In the genomic region with DNA sequence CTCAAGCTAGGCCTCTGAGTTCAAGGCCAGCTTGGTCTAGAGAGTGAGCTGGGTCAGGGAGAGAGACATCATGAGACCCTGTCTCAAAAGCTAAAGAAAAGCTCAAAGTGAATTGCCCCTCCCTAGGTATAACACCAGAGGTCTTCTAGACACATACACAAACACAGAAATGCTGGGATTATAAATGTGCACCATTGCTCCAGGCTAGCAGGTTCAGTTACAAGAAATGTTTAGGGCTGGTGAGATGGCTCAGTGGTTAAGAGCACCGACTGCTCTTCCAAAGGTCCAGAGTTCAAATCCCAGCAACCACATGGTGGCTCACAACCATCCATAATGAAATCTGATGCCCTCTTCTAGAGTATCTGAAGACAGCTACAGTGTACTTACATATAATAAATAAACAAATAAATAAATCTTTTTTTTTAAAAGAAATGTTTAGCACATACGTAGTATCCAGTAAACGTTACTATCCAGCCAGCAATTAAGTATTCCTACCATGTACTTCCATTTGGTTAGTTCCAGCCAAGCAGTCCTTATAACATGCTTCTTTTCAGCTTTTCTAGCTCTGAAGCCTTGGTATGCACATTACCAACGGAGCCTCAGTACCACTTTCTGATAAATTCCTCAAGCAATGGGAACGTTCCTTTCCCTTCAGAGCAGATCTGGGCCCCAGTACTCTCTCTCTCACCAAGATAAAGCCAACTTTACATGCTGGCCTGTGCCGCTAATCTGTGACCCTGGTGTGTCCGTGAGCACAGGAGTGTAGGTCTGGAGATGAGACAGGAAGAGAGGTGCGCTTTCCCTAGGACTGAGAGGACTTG, we compare ENCODE assay signal across 9 mouse cellular contexts. TPM values are rescaled to one million over a fixed set of nuclear protein-coding genes. Genes with fewer than 3 reads are reported as not detected.
DNase-seq lines count a peak whose midpoint lies in the region; ATAC-seq and TF ChIP-seq lines count a peak whose summit lies in the region.
"Had no signal": no experiment of that assay in that cellular context is flagged by ENCODE, and none has a peak within 500 bp of the region (broad histone marks: within the 10 kb centered on the region; RNA-seq: fewer than 3 reads in every experiment).

No protein-coding gene starts in this region.

- intact Hi-C loops in heart, postnatal 10 days (cut with DNase I) = no loop called here
- intact Hi-C loops in gastrocnemius, postnatal 14 days (cut with DNase I; ENCODE audit: low total_unique reads) = no loop called here

- 60% methylated on average over 8 of the region's 8 CpGs for WGBS in heart, embryonic 15.5 days
- 63% methylated on average over 8 of the region's 8 CpGs for WGBS in embryonic facial prominence, embryonic 11.5 days
- 70% methylated on average over 8 of the region's 8 CpGs for WGBS in hindbrain, postnatal 0 days
- 61% methylated on average over 8 of the region's 8 CpGs for WGBS in midbrain, embryonic 11.5 days

- no peaks in the 10 kb centered on the region for H3K36me3 ChIP-seq in heart, embryonic 15.5 days
- no peaks in the 10 kb centered on the region for H3K36me3 ChIP-seq in embryonic facial prominence, embryonic 11.5 days (replicated peaks; ENCODE audit: control insufficient read depth, insufficient read depth, low read depth, low read length)
- H3K36me3 ChIP-seq in hindbrain, postnatal 0 days (ENCODE audit: insufficient read depth, low read length) = no peaks in the 10 kb centered on the region
- no peaks in the 10 kb centered on the region for H3K36me3 ChIP-seq in midbrain, embryonic 11.5 days (ENCODE audit: control insufficient read depth, insufficient read depth, low read length)

- H3K4me3 ChIP-seq in heart, embryonic 15.5 days = no peak overlapping the region
- no peak overlapping the region; the same call in 1 of the 2 replicates for H3K4me3 ChIP-seq in embryonic facial prominence, embryonic 11.5 days (ENCODE audit: low read depth, low read length)
- H3K4me3 ChIP-seq in hindbrain, postnatal 0 days (ENCODE audit: low read length) = no peak overlapping the region
- no peak overlapping the region for H3K4me3 ChIP-seq in midbrain, embryonic 11.5 days (ENCODE audit: low read depth, low read length)

- peaks cover 6% of the 10 kb centered on the region; the same call in 1 of the 2 replicates for H3K27me3 ChIP-seq in heart, embryonic 15.5 days
- peaks cover 8% of the 10 kb centered on the region; the same call in 1 of the 2 replicates for H3K27me3 ChIP-seq in embryonic facial prominence, embryonic 11.5 days (ENCODE audit: control insufficient read depth, insufficient read depth, low read length)
- no peaks in the 10 kb centered on the region for H3K27me3 ChIP-seq in hindbrain, postnatal 0 days (ENCODE audit: insufficient read depth, low read length)
- peaks cover 12% of the 10 kb centered on the region; the same call in 1 of the 2 replicates for H3K27me3 ChIP-seq in midbrain, embryonic 11.5 days (ENCODE audit: control insufficient read depth, insufficient read depth, low read length)

- no peak overlapping the region for H3K9ac ChIP-seq in heart, embryonic 15.5 days
- H3K9ac ChIP-seq in embryonic facial prominence, embryonic 11.5 days (replicated peaks; ENCODE audit: low read length) = no peak overlapping the region
- no peak overlapping the region for H3K9ac ChIP-seq in hindbrain, postnatal 0 days (replicated peaks; ENCODE audit: low read length)
- H3K9ac ChIP-seq in midbrain, embryonic 11.5 days (ENCODE audit: low read length) = no peak overlapping the region

- peak overlapping the region; percentile 98; the same call in 1 of the 2 replicates for H3K4me2 ChIP-seq in heart, embryonic 15.5 days
- no peak overlapping the region; the same call in 1 of the 2 replicates for H3K4me2 ChIP-seq in embryonic facial prominence, embryonic 11.5 days (ENCODE audit: low read depth, low read length)
- H3K4me2 ChIP-seq in hindbrain, postnatal 0 days (ENCODE audit: low read depth, low read length) = peak overlapping the region; percentile 68
- peak overlapping the region; percentile 90; the same call in 1 of the 2 replicates for H3K4me2 ChIP-seq in midbrain, embryonic 11.5 days

- H3K9me3 ChIP-seq in heart, embryonic 15.5 days (replicated peaks) = no peaks in the 10 kb centered on the region
- no peaks in the 10 kb centered on the region for H3K9me3 ChIP-seq in embryonic facial prominence, embryonic 11.5 days (replicated peaks; ENCODE audit: control insufficient read depth, low read length)
- no peaks in the 10 kb centered on the region for H3K9me3 ChIP-seq in hindbrain, postnatal 0 days (ENCODE audit: low read length)
- H3K9me3 ChIP-seq in midbrain, embryonic 11.5 days (ENCODE audit: control insufficient read depth, low read length) = no peaks in the 10 kb centered on the region

- no peak for ATAC-seq in heart, embryonic 15.5 days (replicated peaks; ENCODE audit: insufficient number of reproducible peaks, insufficient read depth, low FRiP score, low read depth)
- ATAC-seq in embryonic facial prominence, embryonic 11.5 days (replicated peaks; ENCODE audit: insufficient number of reproducible peaks, low FRiP score, low TSS enrichment, low read depth) = 0 out of 2 replicates have a peak, but pooled peaks have one; percentile 11
- ATAC-seq in hindbrain, postnatal 0 days = no peak
- ATAC-seq in midbrain, embryonic 11.5 days (ENCODE audit: low FRiP score) = 0 out of 2 replicates have a peak, but pooled peaks have one; percentile 1

- TF ChIP-seq CTCF in hindbrain, postnatal 0 days (IDR thresholded peaks at IDR 0.05; ENCODE audit: low read depth) = no peak

- peaks cover 39% of the 10 kb centered on the region for H3K4me1 ChIP-seq in heart, embryonic 15.5 days (replicated peaks)
- no peaks in the 10 kb centered on the region; the same call in 1 of the 2 replicates for H3K4me1 ChIP-seq in embryonic facial prominence, embryonic 11.5 days (ENCODE audit: control insufficient read depth, insufficient read depth, low read length)
- H3K4me1 ChIP-seq in hindbrain, postnatal 0 days (ENCODE audit: insufficient read depth, low read length) = peaks cover 6% of the 10 kb centered on the region
- peaks cover 8% of the 10 kb centered on the region for H3K4me1 ChIP-seq in midbrain, embryonic 11.5 days (ENCODE audit: control insufficient read depth, insufficient read depth, low read length)

- no peak for DNase-seq in heart, postnatal 10 days
- DNase-seq in embryonic facial prominence, embryonic 11.5 days (ENCODE audit: low spot score) = no peak
- DNase-seq in hindbrain, postnatal 0 days (ENCODE audit: low spot score) = no peak
- no peak for DNase-seq in midbrain, embryonic 11.5 days (ENCODE audit: low spot score, missing footprints)
- no peak for DNase-seq in gastrocnemius, postnatal 14 days
- no peak for DNase-seq in spleen, postnatal 10 days (ENCODE audit: low spot score in 2 of 2)
- DNase-seq in kidney, adult 18-20 months = no peak

- no peak overlapping the region for H3K27ac ChIP-seq in heart, embryonic 15.5 days
- H3K27ac ChIP-seq in embryonic facial prominence, embryonic 11.5 days (replicated peaks; ENCODE audit: low read depth, low read length) = no peak overlapping the region
- H3K27ac ChIP-seq in hindbrain, postnatal 0 days = peak overlapping the region; percentile 66; the same call in 1 of the 2 replicates
- no peak overlapping the region for H3K27ac ChIP-seq in midbrain, embryonic 11.5 days (ENCODE audit: low read depth, low read length)

RNA-seq across cellular contexts. Expression of a gene that starts 54.0 kb away (rescaled TPM):
- 6.4 and 13.0 TPM in 2 replicates for polyA plus RNA-seq in heart, embryonic 15.5 days (2015; fragmentation: Nextera tagmentation; extraction: Ambion mirVana)
- 10 to 100 TPM; 57.6 to 65.3 TPM for total RNA-seq in heart, postnatal 10 days (2021)
- 17.7 and 18.2 TPM in 2 replicates for polyA plus RNA-seq in embryonic facial prominence, embryonic 11.5 days (2014; fragmentation: Nextera tagmentation; extraction: Ambion mirVana)
- 56.3 and 68.1 TPM in 2 replicates for total RNA-seq in hindbrain, postnatal 0 days (2014; rRNA removed)
- 5.8 and 6.5 TPM in 2 replicates for polyA plus RNA-seq in hindbrain, postnatal 0 days (2015; fragmentation: Nextera tagmentation; extraction: Ambion mirVana)
- polyA plus RNA-seq in midbrain, embryonic 11.5 days (2014; fragmentation: Nextera tagmentation; extraction: Ambion mirVana) = 21.4 and 21.9 TPM in 2 replicates
- 10 to 100 TPM; 28.5 to 34.6 TPM for total RNA-seq in gastrocnemius, postnatal 14 days (2021)
- total RNA-seq: megakaryocyte-erythroid progenitor cell, adult 5-6 weeks had no signal

Comparison
In these comparisons a context has a peak if more than half of its experiments do, and no peak if none do; other contexts are left out.
1. ATAC-seq: peak in embryonic facial prominence, embryonic 11.5 days (single experiment) and midbrain, embryonic 11.5 days (single experiment); none in heart, embryonic 15.5 days (single experiment) and hindbrain, postnatal 0 days (single experiment).